Mouse (Mus musculus) kidney, postnatal 10 days (tissue): Measurements from ENCODE around the gene Socs7.
A peak's percentile ranks its signal among the peaks of the same experiment; 100 is the strongest.

Source experiments
- DNase-seq: peaks from one replicate; pipeline ENCODE4 v3.0.0; 2021; ENCODE audit warnings: mixed read lengths

Gene Socs7

GRCm38 (mm10) chr11:97393658-97394057, 31.3 kb downstream of the Socs7 start:
- DNase-seq = no peak

DNA sequence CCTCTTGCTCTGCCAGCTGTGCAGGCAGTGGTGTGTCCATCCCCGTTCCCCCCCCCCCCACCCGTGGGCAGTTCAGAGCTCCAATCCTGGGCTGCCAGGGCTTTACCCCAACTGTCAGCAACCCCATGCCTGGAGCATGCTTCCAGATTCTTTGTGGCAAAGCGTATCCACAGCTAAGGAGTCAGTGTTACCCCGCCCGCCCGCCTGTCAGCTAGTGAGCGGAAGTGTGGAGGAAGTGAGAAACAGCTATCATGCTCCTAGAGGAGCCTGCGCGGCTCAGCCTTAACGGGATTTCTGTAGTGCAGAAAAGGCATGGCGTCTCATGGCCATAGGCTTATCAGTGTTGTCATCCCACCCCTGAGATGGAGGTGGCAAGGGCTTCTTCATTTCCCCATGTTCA, 31.8 kb downstream of the Socs7 start:
- peak; percentile 59 for DNase-seq

- DNase-seq = peak; percentile 48
Measured at GRCm38 (mm10) chr11:97398506-97398905, 36.2 kb downstream of the Socs7 start.

DNA sequence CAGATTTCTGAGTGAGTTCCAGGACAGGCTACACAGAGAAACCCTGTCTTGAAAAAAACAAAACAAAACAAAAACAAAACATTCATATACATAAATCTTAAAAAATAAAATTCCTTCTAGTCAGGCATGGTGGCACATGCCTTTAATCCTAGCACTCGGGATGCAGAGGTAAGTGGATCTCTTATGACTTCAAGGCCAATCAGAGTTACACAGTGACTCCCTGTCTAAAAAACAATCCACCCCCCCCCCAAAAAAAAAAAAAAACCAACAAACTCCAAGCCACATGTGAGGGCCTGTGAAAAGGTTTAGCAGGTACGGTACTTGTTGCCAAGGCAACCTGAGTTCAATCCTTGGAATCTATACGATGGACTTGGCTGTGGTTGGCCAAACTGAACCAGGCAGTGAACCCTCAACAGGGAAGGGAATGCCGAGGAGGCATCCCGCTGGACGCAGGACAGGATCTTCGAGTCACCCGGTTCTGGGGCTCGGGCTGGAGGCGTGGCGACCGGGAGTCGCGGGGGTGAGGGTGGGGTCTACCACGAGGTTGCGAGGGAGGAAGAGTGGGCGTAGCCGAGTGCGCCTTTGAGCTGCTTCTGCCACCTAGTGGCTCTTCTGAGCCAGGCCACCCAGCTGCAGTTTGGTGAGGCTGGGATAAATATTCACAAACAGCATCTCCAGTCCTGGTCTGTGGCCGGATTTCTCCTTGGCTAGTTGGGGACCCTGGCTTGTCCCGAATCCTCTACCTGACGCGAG, 37.8 kb downstream of the Socs7 start:
- DNase-seq = peak; percentile 91

DNA sequence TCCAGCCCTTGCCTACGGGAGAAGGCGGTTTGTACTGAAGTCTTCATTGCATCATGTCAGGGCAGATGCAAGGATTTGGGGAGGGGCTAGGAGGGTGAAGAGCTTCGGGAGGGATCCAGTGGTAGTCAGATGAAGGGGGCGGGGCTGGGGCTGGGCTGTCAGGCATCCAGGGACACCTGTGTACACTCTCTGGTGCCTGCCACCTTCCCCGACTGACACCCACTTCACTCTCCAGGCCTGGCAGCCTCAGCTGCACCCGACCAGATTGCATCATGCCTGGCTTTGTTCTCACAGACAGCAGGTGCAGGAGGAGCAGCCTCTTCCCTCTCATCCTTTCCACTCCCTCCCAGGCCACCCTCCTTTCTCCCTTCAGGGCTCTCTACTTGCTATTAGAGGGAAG, 38.7 kb downstream of the Socs7 start:
- DNase-seq = no peak

DNA sequence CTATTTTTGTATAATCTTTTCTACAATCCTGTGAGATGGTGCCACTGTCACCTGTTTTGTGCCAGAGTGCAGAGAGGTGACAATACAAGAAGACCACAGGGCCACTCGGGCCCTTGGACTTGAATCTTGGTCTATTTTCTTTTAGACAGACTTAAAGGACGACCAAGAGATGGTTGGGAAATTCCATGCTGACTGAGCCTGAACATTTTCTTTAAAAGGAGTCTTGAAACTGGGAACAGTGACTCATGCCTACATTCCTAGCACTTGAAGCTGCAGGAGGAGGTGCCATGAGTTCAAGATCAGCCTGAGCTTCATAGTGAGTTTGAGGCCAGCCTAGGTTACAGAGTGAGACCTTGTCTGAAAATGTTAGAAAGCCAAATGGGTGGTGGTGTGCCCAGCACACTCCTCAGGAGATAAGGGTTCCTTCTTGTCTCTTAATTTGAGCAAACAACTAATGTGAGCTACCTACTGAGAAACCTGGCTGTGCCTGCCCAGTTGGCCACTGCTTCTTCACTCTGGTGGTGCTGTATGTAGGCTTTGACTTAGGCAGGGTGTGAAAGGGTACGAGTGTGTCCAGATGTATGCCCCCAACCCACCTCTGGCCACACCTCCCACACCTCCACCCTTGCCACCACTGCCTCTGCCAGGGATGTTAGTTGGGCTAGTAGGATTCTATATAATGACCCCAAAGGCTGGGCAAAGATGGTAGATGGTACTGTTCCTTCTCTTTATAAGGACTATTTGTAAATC, 39.5 kb downstream of the Socs7 start:
- no peak for DNase-seq

DNA sequence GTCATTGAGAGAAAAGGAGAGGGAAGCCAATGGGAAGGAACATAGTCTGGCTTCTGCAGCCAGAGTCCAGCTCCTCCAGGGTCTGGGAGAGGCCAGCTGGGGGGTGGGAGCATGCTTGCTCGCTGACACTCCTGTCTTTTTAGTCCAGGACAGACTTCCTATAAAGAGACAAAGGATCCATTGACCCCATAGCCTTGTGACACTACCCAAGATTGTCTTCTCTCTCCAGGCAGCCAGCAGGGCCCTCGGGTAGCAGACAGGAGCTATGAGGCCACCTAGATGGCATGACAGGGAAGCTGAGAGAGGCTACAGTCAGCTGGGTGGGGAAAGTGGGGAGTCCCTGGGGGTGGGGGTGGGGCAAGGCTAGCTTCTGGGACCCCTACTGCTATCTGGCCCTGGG, 40.4 kb downstream of the Socs7 start:
- DNase-seq = no peak

GRCm38 (mm10) chr11:97403614-97404183, 41.3 kb downstream of the Socs7 start:
- no peak for DNase-seq

DNA sequence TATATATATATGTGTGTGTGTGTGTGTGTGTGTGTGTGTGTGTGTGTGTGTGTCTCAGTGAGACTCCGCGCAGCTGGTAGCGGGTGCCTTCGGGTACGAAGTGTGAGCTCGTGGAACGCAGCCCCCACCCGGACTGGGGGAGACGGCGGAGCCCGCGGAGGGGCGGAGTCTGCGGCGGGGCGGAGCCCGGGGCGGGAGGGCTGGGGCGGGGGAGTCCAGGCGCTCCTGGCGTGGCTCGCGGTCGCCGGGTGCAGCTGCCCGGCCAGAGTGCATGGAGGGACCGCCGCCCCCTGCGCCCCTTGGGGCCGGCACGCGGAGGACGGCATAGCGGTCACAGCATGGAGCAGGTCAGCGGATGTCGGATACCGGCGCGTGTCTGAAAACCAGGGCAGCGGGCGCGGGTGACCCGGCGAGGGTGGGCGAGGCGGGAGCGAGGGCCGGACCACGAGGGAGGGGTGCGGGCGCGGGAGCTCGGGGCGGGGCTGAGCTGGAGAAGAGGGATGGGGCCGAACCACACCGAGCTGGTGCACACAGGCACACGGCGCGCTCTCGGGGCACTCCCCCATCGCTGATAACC, 41.9 kb downstream of the Socs7 start:
- DNase-seq = peak; percentile 76

DNA sequence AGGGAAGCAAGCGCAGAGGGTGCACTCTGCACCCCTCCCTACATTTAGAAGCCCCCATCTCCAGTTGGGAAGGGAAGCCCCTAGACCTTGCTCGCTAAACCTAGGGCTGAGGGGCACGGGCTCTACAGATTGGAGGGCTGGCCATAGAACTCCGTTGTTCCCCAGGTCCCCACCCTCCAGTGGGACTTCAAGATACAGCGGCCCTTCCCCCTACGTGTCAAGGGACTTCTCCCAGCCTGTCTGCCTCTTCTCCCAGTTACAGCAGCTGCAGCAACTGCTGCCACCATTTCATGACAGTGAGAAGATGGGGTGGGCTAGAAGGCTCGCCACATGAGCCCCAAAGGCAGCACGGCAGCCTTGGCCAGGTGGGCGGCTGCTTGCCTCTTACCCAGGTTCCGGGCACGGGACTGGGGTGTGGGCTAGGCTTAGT, 42.4 kb downstream of the Socs7 start:
- DNase-seq = no peak

DNA sequence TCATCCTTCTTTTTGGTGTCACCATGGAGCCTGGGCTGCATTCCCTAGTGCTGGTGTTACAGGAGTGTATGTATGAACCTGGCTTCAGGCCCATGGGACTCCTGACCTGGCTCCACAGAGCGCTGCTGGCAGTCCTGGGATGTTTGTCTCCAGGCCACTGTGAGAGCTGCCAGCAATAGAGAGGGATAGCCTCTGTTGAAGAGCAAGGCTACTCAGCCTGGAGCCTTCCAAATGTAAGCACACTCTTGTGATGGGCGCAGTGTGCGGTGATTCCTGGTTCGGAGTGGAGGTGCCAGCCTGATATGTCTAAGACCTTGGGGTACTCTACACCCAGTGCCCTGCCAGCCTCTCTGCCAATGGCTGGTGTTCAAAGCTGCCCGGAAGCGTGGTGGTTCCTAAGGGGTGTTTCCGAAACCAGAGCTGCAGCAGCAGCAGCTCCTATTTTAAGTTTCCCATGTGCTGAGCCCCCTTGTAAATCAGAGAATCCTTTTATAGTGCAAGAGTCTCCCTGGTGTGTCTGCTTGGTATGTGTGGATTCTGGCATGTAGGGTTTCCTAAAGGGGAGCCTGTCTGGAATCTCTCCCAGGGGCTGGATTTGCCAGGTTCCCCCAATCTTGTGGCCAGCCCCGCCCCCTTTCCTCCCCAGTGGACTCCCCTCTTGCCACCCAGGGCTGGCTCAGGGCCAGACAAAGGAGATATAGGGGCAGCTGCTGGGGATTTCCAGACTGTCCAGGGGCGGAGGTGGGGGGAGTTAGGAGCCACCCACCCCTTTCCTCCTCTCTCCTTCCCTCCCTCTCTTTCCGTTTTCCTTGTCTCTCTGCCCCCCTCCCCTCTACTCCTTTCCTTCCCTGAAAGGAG, 44.0 kb downstream of the Socs7 start:
- DNase-seq = peak; percentile 71

DNA sequence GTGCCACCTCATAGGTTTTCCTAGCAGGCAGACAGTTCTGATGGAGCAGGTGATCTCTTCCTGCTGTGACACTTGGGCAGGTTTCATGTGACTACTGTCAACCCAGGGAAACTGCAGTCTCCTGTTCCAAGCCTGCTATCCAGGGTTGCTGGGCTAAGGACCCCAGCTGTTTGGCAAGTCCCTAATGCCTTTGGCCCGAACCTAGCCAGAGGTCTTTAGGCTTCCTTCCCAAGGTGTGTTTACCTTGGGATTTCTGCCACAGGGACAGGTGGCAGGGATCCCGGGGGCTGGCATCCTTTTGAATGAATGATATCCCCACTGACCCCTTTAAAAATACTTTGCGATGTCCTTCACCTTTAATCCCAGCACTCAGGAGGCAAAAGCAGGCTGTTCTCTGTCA, 45.1 kb downstream of the Socs7 start:
- DNase-seq = no peak

GRCm38 (mm10) chr11:97408171-97408570, 45.8 kb downstream of the Socs7 start:
- peak; percentile 91 for DNase-seq

DNA sequence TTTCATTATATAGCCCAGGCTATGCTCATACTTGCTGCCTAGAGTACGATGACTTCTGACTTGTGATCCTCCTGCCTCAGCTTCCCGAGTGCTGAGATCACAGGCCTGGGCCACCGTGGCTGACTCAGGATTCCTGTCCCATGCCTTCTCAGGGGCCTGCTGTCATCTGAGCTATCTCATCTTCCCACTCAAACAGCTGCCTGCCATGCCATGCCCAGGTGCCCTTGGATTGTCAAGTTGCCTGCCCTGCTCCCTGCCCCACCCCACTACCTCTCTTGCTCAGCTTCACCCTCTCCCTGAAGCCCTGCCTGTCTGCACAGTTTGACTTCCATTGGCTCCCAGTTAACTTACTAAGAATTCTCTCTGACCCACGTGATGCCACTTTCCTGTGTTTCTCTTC, 48.6 kb downstream of the Socs7 start:
- no peak for DNase-seq

- peak; percentile 69 for DNase-seq
Measured at GRCm38 (mm10) chr11:97412117-97412516, 49.8 kb downstream of the Socs7 start.

- no peak for DNase-seq
Measured at GRCm38 (mm10) chr11:97412808-97413347, 50.5 kb downstream of the Socs7 start.

DNA sequence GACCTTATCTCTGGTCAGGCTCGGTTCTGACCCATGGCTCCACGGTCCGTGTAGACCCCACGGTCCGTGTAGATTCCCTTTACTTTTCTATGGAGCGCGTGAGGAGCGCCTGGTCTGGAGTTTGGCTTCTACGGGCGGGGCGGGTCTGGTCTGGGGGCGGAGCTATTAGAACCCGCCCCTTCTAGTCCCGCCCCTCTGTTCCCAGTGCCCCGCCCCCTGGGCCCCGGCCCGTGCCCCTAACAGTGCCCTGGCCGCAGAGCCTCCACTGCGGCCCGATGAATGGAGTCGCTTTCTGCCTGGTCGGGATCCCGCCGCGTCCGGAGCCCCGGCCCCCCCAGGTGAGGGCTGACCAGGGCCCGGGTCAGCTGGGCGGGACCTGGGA, 53.0 kb downstream of the Socs7 start, which contains the start of gene Arhgap23:
TSS of gene Arhgap23 (plus strand) at position 204 of the 382 bp plus-strand sequence.
- peak; percentile 92 for DNase-seq

DNA sequence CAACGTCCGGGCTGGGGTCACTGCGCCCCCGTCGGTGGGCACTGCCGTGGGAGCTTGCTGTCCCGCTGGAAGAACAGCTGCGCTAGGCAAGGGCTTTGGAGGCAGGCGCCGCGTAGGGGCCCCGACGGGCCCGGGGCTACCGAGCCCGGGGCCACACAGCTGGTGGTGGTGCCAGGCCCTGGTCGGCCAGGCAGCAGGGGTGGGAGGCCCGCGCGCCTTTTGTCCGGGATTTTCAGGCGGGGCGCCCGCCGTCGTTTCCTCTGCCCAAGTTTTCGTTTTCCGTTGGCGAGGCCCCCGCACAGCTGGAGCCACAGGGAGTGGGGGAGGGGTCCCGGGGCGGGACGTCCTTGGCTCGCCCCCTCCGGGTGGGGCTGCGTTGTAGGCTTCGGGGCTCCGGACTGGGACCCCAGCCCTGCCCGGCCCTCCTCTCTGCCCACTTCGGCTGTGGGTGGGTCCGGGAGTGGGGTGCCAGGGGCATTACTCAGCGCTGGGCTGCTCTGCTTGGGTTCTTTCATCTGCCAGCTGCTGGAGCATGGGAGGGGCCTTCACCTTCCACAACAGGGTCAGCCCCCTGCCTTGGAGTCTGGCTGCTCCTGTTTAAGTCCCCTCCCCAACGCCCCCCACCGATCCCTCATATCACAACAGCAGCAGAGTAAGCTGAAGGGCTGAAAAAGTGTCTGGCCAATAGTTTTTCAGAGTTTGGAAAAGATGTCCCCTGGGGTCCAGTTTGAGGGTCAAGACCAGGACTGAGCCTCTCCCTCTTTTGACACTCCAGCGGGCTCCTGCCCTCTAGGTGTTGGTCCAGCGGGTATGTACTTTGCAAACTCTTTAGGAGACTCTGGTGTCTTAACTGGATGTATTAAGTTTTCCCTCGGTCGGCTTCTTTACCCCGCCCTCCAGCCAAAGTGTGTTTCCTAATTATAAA, 53.6 kb downstream of the Socs7 start:
- peak; percentile 83 for DNase-seq

DNA sequence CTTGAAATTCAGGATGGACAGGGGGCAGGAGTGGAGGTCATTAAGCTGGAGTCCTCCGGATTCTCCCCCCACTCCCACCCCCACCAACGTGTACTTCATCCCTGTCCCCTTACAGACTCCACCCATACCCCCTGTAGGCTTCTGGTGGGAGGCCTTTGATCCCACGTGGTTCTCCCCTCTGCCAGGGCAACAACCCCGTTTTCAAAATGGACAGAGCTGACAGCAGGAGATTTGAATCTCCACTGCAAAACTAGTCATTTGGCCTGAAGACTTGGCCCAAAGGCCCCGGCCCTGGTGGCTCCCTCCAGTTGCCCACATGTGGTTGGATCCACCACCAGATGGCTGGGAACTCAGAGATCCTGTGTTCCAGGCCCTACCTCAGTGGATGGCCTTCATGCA, 54.3 kb downstream of the Socs7 start:
- no peak for DNase-seq

GRCm38 (mm10) chr11:97418834-97419539, 56.6 kb downstream of the Socs7 start:
- no peak for DNase-seq

DNA sequence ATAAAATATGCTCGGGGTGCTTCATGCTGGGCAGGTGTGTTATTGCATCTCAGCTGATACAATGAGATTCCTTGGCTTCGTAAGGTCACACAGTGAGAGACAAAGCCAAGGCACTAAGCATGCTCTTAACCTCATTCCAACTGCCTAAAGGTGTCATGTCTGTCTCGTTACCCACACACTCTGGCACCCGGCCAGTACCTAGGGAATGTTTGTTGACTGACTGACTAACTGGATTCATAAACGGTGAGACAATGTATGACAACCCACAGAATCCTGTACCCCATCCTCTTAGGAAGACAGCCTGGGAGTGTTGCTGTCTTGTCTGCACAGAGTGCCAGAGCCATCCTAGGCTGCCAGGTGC, 57.2 kb downstream of the Socs7 start:
- DNase-seq = no peak
